Mouse (Mus musculus) limb, embryonic 12.5 days (tissue): ENCODE measurements at regions not wholly inside any gene's neighbourhood (a gene's known extent, or its start where the extent isn't known, plus 50 kb on each side); places are given as distances from the start of the nearest gene placed in this dataset.

Experiments
- ATAC-seq: fragments of 200-750 bp; cut with Nextera tagmentation; 2 replicates; pipeline ENCODE4 v1.8.0; 2017; ENCODE audit warnings: low read depth, moderate TSS enrichment; ENCODE audit not compliant: insufficient number of reproducible peaks, insufficient read depth, low FRiP score, low TSS enrichment
- H3K27ac ChIP-seq: fragments of 300-500 bp; sonication (generic); 2 replicates; pipeline ENCODE4 v1.5.1; 2016; ENCODE audit warnings: mild to moderate bottlenecking, moderate library complexity
- H3K27me3 ChIP-seq: fragments of 300-500 bp; sonication (generic); 2 replicates; pipeline ENCODE4 v1.6.1; 2016; ENCODE audit warnings: mild to moderate bottlenecking, moderate library complexity
- H3K36me3 ChIP-seq: fragments of 300-500 bp; sonication (generic); 2 replicates; pipeline ENCODE4 v1.6.1; 2016; ENCODE audit warnings: mild to moderate bottlenecking, moderate library complexity
- H3K4me1 ChIP-seq: fragments of 300-500 bp; sonication (generic); replicated peaks from 2 replicates; pipeline ENCODE4 v1.6.1; 2016
- H3K4me2 ChIP-seq: fragments of 300-500 bp; sonication (generic); 2 replicates; pipeline ENCODE4 v1.6.1; 2016; ENCODE audit warnings: mild to moderate bottlenecking, moderate library complexity
- H3K4me3 ChIP-seq: fragments of 300-500 bp; sonication (generic); replicated peaks from 2 replicates; pipeline ENCODE4 v1.5.1; 2016; ENCODE audit warnings: mild to moderate bottlenecking
- H3K9ac ChIP-seq: fragments of 300-500 bp; sonication (generic); replicated peaks from 2 replicates; pipeline ENCODE4 v1.6.1; 2016; ENCODE audit warnings: mild to moderate bottlenecking, moderate library complexity
- H3K9me3 ChIP-seq: fragments of 300-500 bp; sonication (generic); 2 replicates; pipeline ENCODE4 v1.6.1; 2016; ENCODE audit warnings: mild to moderate bottlenecking, moderate library complexity
- WGBS: fragments of 180-500 bp; shearing (Covaris S2); methylation state at CpG from one replicate; pipeline ENCODE4 v1.1.7; 2016; 5-methylcytosine and 5-hydroxymethylcytosine counted together

DNA sequence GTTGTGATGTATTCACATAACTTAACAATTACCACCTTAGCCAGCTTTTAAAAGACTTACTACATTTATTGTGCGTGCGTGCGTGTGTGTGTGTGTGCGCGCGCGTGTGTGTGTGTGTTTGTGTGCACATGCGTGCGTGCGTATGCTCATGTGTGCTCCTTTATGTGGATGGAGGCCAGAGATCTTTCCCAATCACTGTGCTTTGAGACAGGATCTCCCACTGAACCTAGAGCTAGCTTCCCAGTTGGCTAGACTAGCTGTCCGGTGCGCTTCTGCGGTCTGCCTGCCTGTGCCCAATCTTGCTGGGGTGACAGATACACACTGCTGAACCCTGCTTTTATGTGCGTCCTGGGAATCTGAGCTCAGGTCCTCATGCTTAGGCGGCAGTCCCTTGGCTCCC lies 50.1 kb upstream of the Arhgap29 start:
- Histone ChIP-seq H3K4me3 (no peak overlapping the region), H3K9me3 (no peaks in the 10 kb centered on the region), H3K9ac (no peak overlapping the region), H3K4me2 (no peak overlapping the region), H3K27me3 (no peaks in the 10 kb centered on the region), H3K4me1 (peaks cover 24% of the 10 kb centered on the region), H3K36me3 (no peaks in the 10 kb centered on the region), H3K27ac (no peak overlapping the region)
- ATAC-seq: no peak
- WGBS: 89% methylated on average over 15 of the region's 15 CpGs

DNA sequence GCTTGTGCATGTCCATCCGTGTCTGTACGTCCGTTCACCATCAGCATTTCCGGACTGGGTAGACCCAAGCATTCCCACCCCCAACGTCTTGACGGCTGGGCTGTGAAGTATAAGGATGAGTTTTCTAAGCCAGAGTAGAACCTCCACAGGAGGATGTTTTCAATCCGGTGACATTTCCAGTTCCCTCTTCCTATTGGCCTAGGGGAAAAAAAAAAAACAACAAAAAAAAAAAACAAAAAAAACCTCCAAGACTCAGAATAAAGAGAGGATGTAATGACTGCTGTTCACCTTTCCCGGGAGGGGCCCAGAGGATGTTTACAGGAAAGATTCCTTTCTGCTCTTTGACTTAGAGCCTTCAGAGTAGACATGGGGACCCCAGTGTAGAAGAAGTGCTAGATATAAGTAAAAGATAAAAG lies 51.9 kb upstream of the Arhgap29 start:
- no peaks in the 10 kb centered on the region for H3K36me3 ChIP-seq
- H3K9me3 ChIP-seq: no peaks in the 10 kb centered on the region
- H3K4me3 ChIP-seq: no peak overlapping the region
- no peak overlapping the region for H3K27ac ChIP-seq
- no peak overlapping the region for H3K4me2 ChIP-seq
- no peak overlapping the region for H3K9ac ChIP-seq
- 70% methylated on average over 8 of the region's 8 CpGs for WGBS
- no peak for ATAC-seq
- peaks cover 22% of the 10 kb centered on the region for H3K4me1 ChIP-seq
- no peaks in the 10 kb centered on the region for H3K27me3 ChIP-seq

DNA sequence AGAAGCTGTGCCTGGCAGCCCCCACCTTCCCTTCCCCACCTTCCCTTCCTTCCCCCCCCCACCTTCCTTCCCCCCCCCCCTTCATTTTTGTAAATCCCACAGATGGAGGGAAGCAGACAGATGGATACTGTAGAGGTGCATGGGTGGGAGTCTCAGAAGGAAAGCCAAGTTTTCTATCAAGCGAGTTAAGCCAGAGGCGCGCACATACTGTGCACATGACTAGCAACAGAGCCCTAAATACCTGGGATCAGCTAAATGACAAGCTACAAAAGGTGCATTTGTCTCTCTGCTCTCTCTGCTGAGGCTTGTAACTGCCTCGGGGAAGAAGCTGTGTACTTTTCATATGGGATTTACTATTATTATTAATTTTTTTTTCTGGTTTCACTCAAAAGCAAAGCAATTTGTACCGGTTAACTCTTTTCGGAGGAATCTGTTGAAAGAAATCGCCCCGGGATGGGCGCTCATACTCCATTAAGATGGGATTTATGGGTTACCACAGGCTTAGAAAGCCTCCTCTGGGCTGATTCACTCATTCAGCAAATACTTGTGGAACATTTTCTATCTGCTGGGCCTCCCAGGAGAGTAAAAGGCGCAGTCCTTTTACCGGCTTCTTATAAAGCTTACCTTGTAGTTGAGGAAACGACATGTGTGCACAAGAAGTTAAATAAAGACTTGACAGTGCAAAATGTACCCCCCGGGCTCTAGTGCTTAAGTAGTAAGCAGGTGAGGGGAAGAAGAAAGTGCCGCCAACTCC lies 54.3 kb upstream of the Arhgap29 start:
- Histone ChIP-seq H3K36me3 (no peaks in the 10 kb centered on the region), H3K9ac (no peak overlapping the region), H3K4me3 (no peak overlapping the region), H3K9me3 (no peaks in the 10 kb centered on the region), H3K4me1 (peaks cover 11% of the 10 kb centered on the region), H3K27me3 (no peaks in the 10 kb centered on the region), H3K4me2 (no peak overlapping the region), H3K27ac (no peak overlapping the region)
- ATAC-seq: no peak
- 68% methylated on average over 14 of the region's 14 CpGs for WGBS

DNA sequence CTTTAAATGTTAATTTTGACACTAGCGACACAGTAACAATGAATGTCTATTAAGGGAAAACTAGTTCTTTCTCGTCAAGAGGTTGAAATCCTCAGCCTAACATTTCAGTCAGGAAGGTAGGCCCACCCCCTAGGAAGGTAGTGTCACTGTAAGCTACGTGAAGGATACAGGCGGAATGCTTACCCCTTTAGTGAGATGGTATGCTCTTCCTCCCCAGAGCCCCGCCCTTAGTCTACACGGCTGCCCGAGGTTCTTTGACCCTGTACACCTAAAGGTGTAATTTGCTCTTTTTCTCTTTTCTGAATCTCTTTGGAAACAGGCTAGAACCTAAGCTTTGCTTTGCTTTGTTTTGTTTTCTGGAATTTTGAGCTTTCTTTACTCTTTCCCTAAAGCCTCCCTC lies 58.7 kb upstream of the Arhgap29 start:
- Histone ChIP-seq H3K36me3 (no peaks in the 10 kb centered on the region), H3K4me1 (peaks cover 17% of the 10 kb centered on the region), H3K9me3 (no peaks in the 10 kb centered on the region), H3K27me3 (no peaks in the 10 kb centered on the region), H3K4me2 (no peak overlapping the region), H3K27ac (no peak overlapping the region), H3K9ac (no peak overlapping the region), H3K4me3 (no peak overlapping the region)
- no peak for ATAC-seq
- 81% methylated on average over 7 of the region's 7 CpGs for WGBS

DNA sequence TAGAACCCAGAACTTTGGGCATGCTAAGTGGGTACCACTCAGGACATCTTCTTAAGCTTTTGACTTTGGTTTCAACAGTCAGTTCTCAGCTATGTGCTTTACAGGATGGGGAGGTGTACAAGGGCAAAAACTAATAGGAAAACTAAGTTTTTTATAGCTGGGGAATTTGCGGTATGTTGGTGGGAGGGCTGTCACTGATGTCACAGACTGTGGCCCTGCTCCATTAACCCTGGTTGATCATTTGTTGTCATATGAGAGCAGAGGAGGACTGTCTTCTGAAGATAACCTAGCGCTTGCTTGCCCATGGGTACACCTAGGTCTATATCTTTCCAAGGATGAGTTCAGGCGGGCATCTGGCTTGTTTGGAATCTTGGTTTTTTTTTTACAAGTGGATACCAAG lies 59.7 kb upstream of the Arhgap29 start:
- no peak overlapping the region for H3K27ac ChIP-seq
- no peak overlapping the region for H3K4me3 ChIP-seq
- no peaks in the 10 kb centered on the region for H3K36me3 ChIP-seq
- no peaks in the 10 kb centered on the region for H3K9me3 ChIP-seq
- no peak for ATAC-seq
- 84% methylated on average over 3 of the region's 3 CpGs for WGBS
- H3K4me2 ChIP-seq: no peak overlapping the region
- no peaks in the 10 kb centered on the region for H3K27me3 ChIP-seq
- no peak overlapping the region for H3K9ac ChIP-seq
- peaks cover 9% of the 10 kb centered on the region; the same call in 1 of the 2 replicates for H3K4me1 ChIP-seq

DNA sequence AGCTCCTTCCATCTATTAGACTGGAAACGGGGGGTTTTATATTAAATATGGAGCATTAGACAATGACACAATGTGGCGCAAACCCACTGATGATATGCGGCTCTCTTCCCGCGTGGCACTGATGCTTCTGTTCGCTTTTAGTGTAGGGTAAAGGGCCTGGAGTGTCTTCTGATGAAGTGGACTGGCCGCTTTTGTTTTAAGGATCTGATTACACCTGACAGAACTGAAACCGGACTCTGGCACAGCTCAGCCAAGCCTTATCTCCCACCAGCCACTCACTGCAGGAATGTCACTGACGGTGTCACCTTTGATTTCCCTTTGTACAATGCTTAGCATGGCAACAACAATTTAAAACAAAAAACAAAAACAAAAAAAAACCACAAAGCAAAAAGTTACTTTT lies 61.0 kb upstream of the Arhgap29 start:
- Histone ChIP-seq H3K9ac (no peak overlapping the region), H3K36me3 (no peaks in the 10 kb centered on the region), H3K27me3 (no peaks in the 10 kb centered on the region), H3K4me1 (peaks cover 18% of the 10 kb centered on the region; the same call in 1 of the 2 replicates), H3K9me3 (no peaks in the 10 kb centered on the region), H3K4me2 (no peak overlapping the region), H3K4me3 (no peak overlapping the region), H3K27ac (no peak overlapping the region)
- WGBS: 36% methylated on average over 9 of the region's 9 CpGs
- ATAC-seq: no peak

DNA sequence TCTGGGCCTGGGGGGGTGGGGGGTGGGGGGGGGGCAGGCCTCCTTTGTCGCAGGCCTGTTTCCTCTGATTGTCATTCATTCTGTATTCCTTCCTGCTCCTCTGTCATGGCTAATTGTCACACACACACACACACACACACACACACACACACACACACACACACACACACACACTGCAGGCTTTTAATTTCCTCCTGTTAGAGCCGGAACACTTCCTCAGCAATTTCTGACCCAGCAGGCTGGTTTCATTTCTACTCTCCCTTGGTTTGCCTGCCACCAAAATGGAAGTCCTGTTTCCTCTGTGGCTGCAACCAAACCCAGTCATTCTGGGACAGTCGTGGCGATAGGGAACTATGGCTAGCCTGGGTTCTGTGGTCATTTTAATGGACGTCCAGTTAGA lies 61.8 kb upstream of the Arhgap29 start:
- Histone ChIP-seq H3K27ac (no peak overlapping the region), H3K4me2 (no peak overlapping the region), H3K4me1 (peaks cover 23% of the 10 kb centered on the region; the same call in 1 of the 2 replicates), H3K27me3 (peaks cover 6% of the 10 kb centered on the region), H3K4me3 (no peak overlapping the region), H3K9me3 (no peaks in the 10 kb centered on the region), H3K36me3 (no peaks in the 10 kb centered on the region), H3K9ac (no peak overlapping the region)
- 41% methylated on average over 5 of the region's 5 CpGs for WGBS
- ATAC-seq: no peak

DNA sequence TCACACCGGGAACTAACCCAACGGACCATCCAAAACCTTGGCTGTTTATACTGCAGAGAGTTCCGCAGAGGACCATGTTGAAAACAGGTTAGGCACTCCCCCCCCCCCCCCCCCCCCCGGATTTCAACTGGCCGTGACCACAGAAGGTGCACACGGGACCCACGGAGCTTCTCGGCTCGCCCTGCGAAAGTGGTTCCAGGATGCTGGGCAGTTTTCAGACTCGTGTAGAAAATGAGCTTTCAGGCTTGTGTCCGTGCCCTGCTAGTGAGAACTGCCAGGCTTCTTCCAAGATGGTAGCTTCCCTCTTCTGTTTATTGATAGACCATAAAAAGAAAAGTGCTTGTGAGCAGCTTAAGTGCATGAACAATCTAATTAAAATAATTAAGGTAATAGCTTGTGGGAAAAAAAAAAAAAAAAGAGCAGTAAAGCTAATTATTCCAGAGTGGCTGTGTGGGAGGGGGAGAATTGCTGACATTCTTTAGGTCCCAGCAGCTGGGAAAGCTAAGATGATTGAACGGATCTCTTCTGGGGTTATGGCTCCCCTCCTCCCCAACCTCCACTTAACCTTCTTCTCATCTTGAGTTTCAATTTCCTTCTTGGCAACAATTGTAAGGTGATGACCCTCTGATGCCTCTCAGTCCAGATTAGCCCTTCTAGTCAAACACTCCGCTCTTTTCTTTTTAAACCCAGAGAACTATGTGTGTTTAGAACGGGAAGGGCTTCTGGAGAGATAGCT lies 65.3 kb upstream of the Arhgap29 start:
- Histone ChIP-seq H3K36me3 (no peaks in the 10 kb centered on the region), H3K27ac (no peak overlapping the region), H3K4me3 (0 out of 2 replicates have a peak overlapping the region, but pooled peaks have one; percentile 23), H3K4me1 (peaks cover 23% of the 10 kb centered on the region; the same call in 1 of the 2 replicates), H3K4me2 (peak overlapping the region; percentile 49), H3K9ac (no peak overlapping the region), H3K9me3 (no peaks in the 10 kb centered on the region), H3K27me3 (peaks cover 6% of the 10 kb centered on the region)
- 16% methylated on average over 15 of the region's 15 CpGs for WGBS
- ATAC-seq: no peak

DNA sequence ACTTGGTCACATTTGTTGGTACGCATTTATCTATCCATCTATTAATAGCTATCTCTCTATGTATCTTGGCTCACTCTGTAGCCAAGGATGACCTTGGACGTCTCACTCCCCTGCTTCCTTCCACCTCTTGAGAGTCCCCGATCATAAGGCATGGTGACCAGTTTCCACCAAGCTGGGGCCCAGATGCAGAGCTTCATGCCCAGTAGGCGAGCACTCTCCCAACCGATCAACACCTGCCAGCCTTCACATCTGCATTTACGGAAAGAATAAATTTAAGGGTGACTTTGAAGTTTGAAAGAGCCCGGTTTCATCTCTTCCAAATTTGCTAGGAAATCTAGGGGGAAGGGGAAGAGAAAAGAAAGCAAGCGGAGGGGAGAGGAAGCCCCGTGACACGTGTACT lies 66.0 kb upstream of the Arhgap29 start:
- Histone ChIP-seq H3K9me3 (no peaks in the 10 kb centered on the region), H3K4me2 (peak overlapping the region; percentile 49), H3K9ac (no peak overlapping the region), H3K4me1 (peaks cover 23% of the 10 kb centered on the region; the same call in 1 of the 2 replicates), H3K27ac (no peak overlapping the region), H3K27me3 (peaks cover 6% of the 10 kb centered on the region), H3K4me3 (no peak overlapping the region), H3K36me3 (no peaks in the 10 kb centered on the region)
- WGBS: 36% methylated on average over 10 of the region's 10 CpGs
- ATAC-seq: peak; percentile 48; the same call in 1 of the 2 replicates

DNA sequence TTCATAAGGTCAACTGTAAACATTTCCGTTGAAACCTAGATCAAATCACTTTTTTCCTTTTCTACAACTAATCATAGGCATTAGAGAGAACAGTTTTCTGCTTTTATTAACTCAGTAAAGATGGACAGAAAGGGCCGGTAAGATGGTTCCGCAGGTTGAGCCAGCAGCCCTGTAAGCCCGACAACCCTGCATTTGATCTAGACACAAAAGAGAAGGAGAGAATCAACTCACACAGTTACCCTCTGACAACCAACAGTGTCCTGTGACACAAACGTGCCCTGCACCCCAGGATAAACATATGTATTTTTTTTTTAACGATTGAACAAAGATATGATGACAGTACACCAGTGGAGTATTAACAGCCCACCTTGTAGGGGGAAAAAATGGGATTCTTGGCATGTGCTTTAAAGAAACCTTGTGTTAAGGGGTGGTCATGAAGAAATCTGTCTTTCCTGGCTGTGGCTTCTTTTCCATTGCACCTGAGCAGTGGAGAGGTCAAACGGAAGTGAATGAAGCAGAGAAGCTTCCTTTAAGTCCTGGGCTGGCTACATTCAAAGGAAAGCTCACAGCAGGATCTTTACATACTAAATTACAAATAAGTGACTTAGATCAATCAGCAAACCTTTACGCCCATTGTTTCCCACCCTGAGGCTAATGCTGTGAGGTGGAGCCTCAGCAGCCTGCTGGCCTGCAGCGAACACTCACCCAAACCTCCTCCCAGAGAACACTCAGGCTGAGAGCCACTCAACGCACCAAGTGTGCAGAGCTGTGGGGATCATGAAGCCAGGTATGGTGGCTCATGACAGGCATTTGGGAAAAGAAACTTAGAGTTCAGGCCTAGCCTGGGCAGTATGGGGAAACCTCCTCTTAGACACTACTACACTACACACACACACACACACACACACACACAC lies 66.8 kb upstream of the Arhgap29 start:
- no peak overlapping the region for H3K27ac ChIP-seq
- H3K9ac ChIP-seq: no peak overlapping the region
- peak overlapping the region; percentile 34 for H3K4me2 ChIP-seq
- peaks cover 6% of the 10 kb centered on the region for H3K27me3 ChIP-seq
- WGBS: 17% methylated on average over 10 of the region's 10 CpGs
- H3K36me3 ChIP-seq: no peaks in the 10 kb centered on the region
- peaks cover 16% of the 10 kb centered on the region; the same call in 1 of the 2 replicates for H3K4me1 ChIP-seq
- no peaks in the 10 kb centered on the region for H3K9me3 ChIP-seq
- H3K4me3 ChIP-seq: no peak overlapping the region
- ATAC-seq: peak; percentile 49; the same call in 1 of the 2 replicates
